Mouse (Mus musculus) kidney, embryonic 15.5 days (tissue): Measurements from ENCODE around the gene Yipf4. TPM values are rescaled to one million over a fixed set of nuclear protein-coding genes. Genes with fewer than 3 reads are reported as not detected.
"Not testable (repeated sequence)": the region's sequence is repeated elsewhere in the genome, so short reads cannot be mapped to it uniquely, and the experiment has no call there.

ENCODE experiments used
- ATAC-seq: fragments of 200-750 bp; cut with Nextera tagmentation; replicated peaks from 2 replicates; pipeline ENCODE4 v1.8.0; 2017; ENCODE audit warnings: moderate TSS enrichment; ENCODE audit not compliant: low FRiP score
- H3K27ac ChIP-seq: fragments of 300-500 bp; sonication (generic); 2 replicates; pipeline ENCODE4 v1.5.1; 2015; ENCODE audit warnings: mild to moderate bottlenecking, inconsistent platforms
- H3K27me3 ChIP-seq: fragments of 300-500 bp; sonication (generic); 2 replicates; pipeline ENCODE4 v1.6.1; 2015; ENCODE audit warnings: inconsistent platforms
- H3K36me3 ChIP-seq: fragments of 300-500 bp; sonication (generic); 2 replicates; pipeline ENCODE4 v1.6.1; 2015; ENCODE audit warnings: inconsistent platforms
- H3K4me1 ChIP-seq: fragments of 300-500 bp; sonication (generic); 2 replicates; pipeline ENCODE4 v1.6.1; 2015; ENCODE audit warnings: inconsistent platforms
- H3K4me2 ChIP-seq: fragments of 300-500 bp; sonication (generic); 2 replicates; pipeline ENCODE4 v1.6.1; 2015; ENCODE audit warnings: moderate library complexity, mild to moderate bottlenecking, inconsistent platforms
- H3K4me3 ChIP-seq: fragments of 300-500 bp; sonication (generic); replicated peaks from 2 replicates; pipeline ENCODE4 v1.5.1; 2015; ENCODE audit warnings: mild to moderate bottlenecking, inconsistent platforms
- H3K9ac ChIP-seq: fragments of 300-500 bp; sonication (generic); 2 replicates; pipeline ENCODE4 v1.6.1; 2015; ENCODE audit warnings: mild to moderate bottlenecking, inconsistent platforms
- H3K9me3 ChIP-seq: fragments of 300-500 bp; sonication (generic); replicated peaks from 2 replicates; pipeline ENCODE4 v1.6.1; 2016; ENCODE audit warnings: inconsistent platforms
- WGBS: fragments of 180-500 bp; shearing (Covaris S2); methylation state at CpG from one replicate; pipeline ENCODE4 v1.1.7; 2015; ENCODE audit warnings: mixed read lengths; 5-methylcytosine and 5-hydroxymethylcytosine counted together
- polyA plus RNA-seq: library from polyadenylated mRNA; unstranded; fragments of >200 nt; fragmentation: Nextera tagmentation; extraction: Ambion mirVana; gene quantifications from 2 replicates; pipeline ENCODE4 v1.2.1, GENCODE M21; 2015

The Yipf4 gene
- polyA plus RNA-seq: 55.3 and 70.1 TPM in 2 replicates

GRCm38 (mm10) chr17:74489024-74489900 is at the start of gene Yipf4:
Gene Yipf4, plus strand, starts transcription at chr17:74489493.
- peak; percentile 100 for ATAC-seq
- 5% methylated on average over 58 of the region's 58 CpGs for WGBS

GRCm38 (mm10) chr17:74440486-74440885 is 48.8 kb upstream of the Yipf4 start:
- H3K27ac ChIP-seq: no peak overlapping the region
- no peak overlapping the region for H3K4me3 ChIP-seq
- ATAC-seq: no peak
- no peaks in the 10 kb centered on the region for H3K9me3 ChIP-seq
- H3K4me1 ChIP-seq: no peaks in the 10 kb centered on the region
- no peaks in the 10 kb centered on the region for H3K36me3 ChIP-seq
- no peaks in the 10 kb centered on the region for H3K27me3 ChIP-seq
- WGBS: 61% methylated on average over 5 of the region's 5 CpGs
- no peak overlapping the region for H3K9ac ChIP-seq
- H3K4me2 ChIP-seq: no peak overlapping the region

More at GRCm38 (mm10) chr17:74489024-74489900, at the start of gene Yipf4:
- Histone ChIP-seq H3K4me2 (peak within 1 kb of the TSS; percentile 67), H3K9me3 (no peaks in the 10 kb centered on the region), H3K9ac (peak within 1 kb of the TSS; percentile 90), H3K36me3 (peaks cover 24% of the 10 kb centered on the region), H3K27ac (peak within 1 kb of the TSS; percentile 89), H3K4me3 (peak within 1 kb of the TSS; percentile 97), H3K4me1 (peaks cover 7% of the 10 kb centered on the region), H3K27me3 (no peaks in the 10 kb centered on the region)

- no peaks in the 10 kb centered on the region for H3K4me1 ChIP-seq
- no peak for ATAC-seq
- H3K36me3 ChIP-seq: no peaks in the 10 kb centered on the region
- H3K27ac ChIP-seq: no peak overlapping the region
- no peak overlapping the region for H3K4me3 ChIP-seq
- H3K9me3 ChIP-seq: no peaks in the 10 kb centered on the region
- H3K4me2 ChIP-seq: no peak overlapping the region
- no peaks in the 10 kb centered on the region for H3K27me3 ChIP-seq
- 93% methylated on average over 10 of the region's 10 CpGs for WGBS
- no peak overlapping the region for H3K9ac ChIP-seq
These were observed 39.5 kb upstream of the Yipf4 start for GRCm38 (mm10) chr17:74449776-74450175.

GRCm38 (mm10) chr17:74453928-74454327 is 35.4 kb upstream of the Yipf4 start:
- Histone ChIP-seq H3K9ac (no peak overlapping the region), H3K4me1 (no peaks in the 10 kb centered on the region), H3K4me2 (no peak overlapping the region), H3K4me3 (no peak overlapping the region), H3K27me3 (no peaks in the 10 kb centered on the region), H3K27ac (no peak overlapping the region), H3K36me3 (no peaks in the 10 kb centered on the region), H3K9me3 (no peaks in the 10 kb centered on the region)
- WGBS: 68% methylated on average over 3 of the region's 3 CpGs
- no peak for ATAC-seq

GRCm38 (mm10) chr17:74454660-74455059 is 34.6 kb upstream of the Yipf4 start:
- ATAC-seq: no peak
- no peak overlapping the region for H3K4me3 ChIP-seq
- no peaks in the 10 kb centered on the region for H3K27me3 ChIP-seq
- no peak overlapping the region for H3K9ac ChIP-seq
- H3K4me2 ChIP-seq: no peak overlapping the region
- 92% methylated on average over 1 of the region's 1 CpGs for WGBS
- no peaks in the 10 kb centered on the region for H3K36me3 ChIP-seq
- no peaks in the 10 kb centered on the region for H3K4me1 ChIP-seq
- no peaks in the 10 kb centered on the region for H3K9me3 ChIP-seq
- no peak overlapping the region for H3K27ac ChIP-seq

GRCm38 (mm10) chr17:74455426-74455825 is 33.9 kb upstream of the Yipf4 start:
- Histone ChIP-seq H3K9me3 (no peaks in the 10 kb centered on the region), H3K4me2 (no peak overlapping the region), H3K27me3 (no peaks in the 10 kb centered on the region), H3K9ac (no peak overlapping the region), H3K36me3 (no peaks in the 10 kb centered on the region), H3K4me3 (no peak overlapping the region), H3K27ac (no peak overlapping the region), H3K4me1 (no peaks in the 10 kb centered on the region)
- WGBS: 89% methylated on average over 4 of the region's 4 CpGs
- no peak for ATAC-seq

- H3K27ac ChIP-seq: no peak overlapping the region
- H3K9ac ChIP-seq: no peak overlapping the region
- no peak for ATAC-seq
- H3K9me3 ChIP-seq: no peaks in the 10 kb centered on the region
- H3K4me3 ChIP-seq: no peak overlapping the region
- no peaks in the 10 kb centered on the region for H3K27me3 ChIP-seq
- WGBS: 88% methylated on average over 5 of the region's 5 CpGs
- no peak overlapping the region for H3K4me2 ChIP-seq
- H3K4me1 ChIP-seq: no peaks in the 10 kb centered on the region
- no peaks in the 10 kb centered on the region for H3K36me3 ChIP-seq
These were observed 32.5 kb upstream of the Yipf4 start for GRCm38 (mm10) chr17:74456825-74457224.

- no peak overlapping the region for H3K4me3 ChIP-seq
- H3K4me1 ChIP-seq: no peaks in the 10 kb centered on the region
- H3K27ac ChIP-seq: no peak overlapping the region
- H3K9ac ChIP-seq: no peak overlapping the region
- no peaks in the 10 kb centered on the region for H3K27me3 ChIP-seq
- no peak overlapping the region for H3K4me2 ChIP-seq
- no peaks in the 10 kb centered on the region for H3K36me3 ChIP-seq
- no peak for ATAC-seq
- H3K9me3 ChIP-seq: no peaks in the 10 kb centered on the region
- 70% methylated on average over 10 of the region's 10 CpGs for WGBS
These were observed 31.2 kb upstream of the Yipf4 start for GRCm38 (mm10) chr17:74457972-74458677.

GRCm38 (mm10) chr17:74458711-74459408 is 30.4 kb upstream of the Yipf4 start, which contains the start of gene Nlrc4:
Gene Nlrc4, minus strand, starts transcription at chr17:74459142.
- H3K4me2 ChIP-seq: no peak within 1 kb of the TSS
- no peak within 1 kb of the TSS for H3K4me3 ChIP-seq
- no peak within 1 kb of the TSS for H3K9ac ChIP-seq
- H3K4me1 ChIP-seq: no peaks in the 10 kb centered on the region
- WGBS: 55% methylated on average over 8 of the region's 8 CpGs
- no peaks in the 10 kb centered on the region for H3K9me3 ChIP-seq
- H3K27ac ChIP-seq: no peak within 1 kb of the TSS
- H3K27me3 ChIP-seq: no peaks in the 10 kb centered on the region
- ATAC-seq: no peak
- H3K36me3 ChIP-seq: no peaks in the 10 kb centered on the region

GRCm38 (mm10) chr17:74463510-74463909 is 25.8 kb upstream of the Yipf4 start:
- H3K27ac ChIP-seq: no peak overlapping the region
- H3K4me1 ChIP-seq: no peaks in the 10 kb centered on the region
- no peak for ATAC-seq
- no peak overlapping the region for H3K4me2 ChIP-seq
- H3K36me3 ChIP-seq: no peaks in the 10 kb centered on the region
- no peak overlapping the region for H3K9ac ChIP-seq
- no peaks in the 10 kb centered on the region for H3K27me3 ChIP-seq
- no peak overlapping the region for H3K4me3 ChIP-seq
- no peaks in the 10 kb centered on the region for H3K9me3 ChIP-seq

- not testable (repeated sequence) for H3K9me3 ChIP-seq, H3K27ac ChIP-seq, H3K4me3 ChIP-seq, ATAC-seq, H3K4me1 ChIP-seq, H3K4me2 ChIP-seq, H3K9ac ChIP-seq, H3K36me3 ChIP-seq, H3K27me3 ChIP-seq
- WGBS: 92% methylated on average over 2 of the region's 2 CpGs
These were observed 21.3 kb upstream of the Yipf4 start for GRCm38 (mm10) chr17:74467981-74468380.

GRCm38 (mm10) chr17:74470133-74470532 is 19.2 kb upstream of the Yipf4 start:
- H3K4me2 ChIP-seq, H3K4me1 ChIP-seq, H3K9ac ChIP-seq, H3K36me3 ChIP-seq, H3K4me3 ChIP-seq, H3K27me3 ChIP-seq, ATAC-seq, H3K9me3 ChIP-seq, H3K27ac ChIP-seq: not testable (repeated sequence)
- 88% methylated on average over 6 of the region's 6 CpGs for WGBS
